Mouse (Mus musculus) heart, postnatal 36 days (tissue): Measurements from ENCODE around the gene Nlgn1. TPM values are rescaled to one million over a fixed set of nuclear protein-coding genes. Genes with fewer than 3 reads are reported as not detected.

Experiments used
- DNase-seq, 2 experiments: peaks; one replicate each; pipeline ENCODE4 v3.0.0; 2021 to 2022
- intact Hi-C: fragments of 180-260 bp; cut with DNase I; formaldehyde crosslinking; loops from one replicate; pipeline ENCODE4 v1.15.1; 2025
- total RNA-seq, 2 experiments: library from RNA; stranded (reverse); gene quantifications; 2 replicates each; pipeline ENCODE4 v1.2.3; 2021

Nlgn1 gene
- total RNA-seq, 2 experiments from 2014 or later, result not detected

DNA sequence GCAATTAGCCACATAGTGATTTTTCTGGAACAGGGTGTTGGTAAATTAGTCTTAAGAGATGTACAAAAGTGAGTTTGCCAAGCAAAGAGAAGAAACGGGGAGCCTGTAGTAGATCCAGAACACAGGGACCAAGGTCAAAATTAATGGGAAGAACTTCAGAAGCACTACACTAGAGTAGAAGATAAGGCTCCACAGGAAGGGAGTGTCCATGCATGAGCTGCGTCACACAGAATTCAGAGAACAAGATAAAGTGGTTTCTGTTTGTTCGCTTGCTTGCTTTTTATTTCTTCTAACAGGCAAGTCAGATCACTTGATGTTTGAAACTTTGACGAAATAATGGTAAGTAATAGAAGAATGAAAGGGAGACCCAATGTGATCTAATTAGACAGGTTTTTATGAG, 920.3 kb downstream of the Nlgn1 start:
- intact Hi-C loops, result no loop called here
- DNase-seq, result no peak
